Mouse (Mus musculus): ENCODE measurements around the gene Palm3.

Gene Palm3

DNA sequence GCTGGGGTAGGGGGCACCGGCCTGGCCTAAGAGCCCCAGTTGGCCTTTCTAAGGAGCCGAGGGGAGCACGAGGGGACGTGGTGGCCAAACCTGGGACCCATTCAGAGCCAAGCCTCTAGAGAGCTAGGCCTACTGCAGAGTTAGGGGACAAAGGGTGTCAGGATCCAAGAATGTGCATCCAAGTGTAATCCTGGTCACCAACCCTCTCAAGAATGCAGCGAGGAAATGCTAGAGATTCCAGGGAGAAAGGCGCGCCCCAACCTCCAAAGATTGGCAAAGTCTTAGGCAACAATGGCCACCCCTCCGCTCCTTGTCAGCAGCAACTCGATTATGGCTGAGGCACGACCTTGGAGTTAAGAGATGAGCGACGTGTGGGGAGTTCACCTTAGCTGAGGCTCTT, 298 bp downstream of the Palm3 start:
- in situ Hi-C loops (cut with MboI, MseI) = no loop called here

DNA sequence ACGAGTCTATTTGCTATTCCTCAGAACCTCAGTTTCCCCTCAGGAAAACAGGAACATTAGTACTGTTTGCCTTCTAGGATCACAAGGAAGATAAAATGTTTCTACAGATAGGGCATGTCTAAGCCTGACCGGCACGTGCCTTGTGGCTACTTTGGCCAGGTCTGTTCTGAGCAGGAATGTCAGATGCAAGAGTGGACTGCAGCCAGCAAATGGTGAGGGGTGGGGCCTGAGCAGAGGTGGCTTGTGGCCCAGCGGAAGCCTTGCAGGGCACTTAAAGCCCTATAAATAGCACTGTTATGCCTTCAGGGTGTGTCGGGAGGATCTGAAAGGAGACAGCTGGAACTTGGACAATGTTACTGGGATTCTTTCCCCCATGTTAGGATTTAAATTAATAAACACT, 1.8 kb downstream of the Palm3 start:
- in situ Hi-C loops (cut with MboI, MseI) = no loop called here

DNA sequence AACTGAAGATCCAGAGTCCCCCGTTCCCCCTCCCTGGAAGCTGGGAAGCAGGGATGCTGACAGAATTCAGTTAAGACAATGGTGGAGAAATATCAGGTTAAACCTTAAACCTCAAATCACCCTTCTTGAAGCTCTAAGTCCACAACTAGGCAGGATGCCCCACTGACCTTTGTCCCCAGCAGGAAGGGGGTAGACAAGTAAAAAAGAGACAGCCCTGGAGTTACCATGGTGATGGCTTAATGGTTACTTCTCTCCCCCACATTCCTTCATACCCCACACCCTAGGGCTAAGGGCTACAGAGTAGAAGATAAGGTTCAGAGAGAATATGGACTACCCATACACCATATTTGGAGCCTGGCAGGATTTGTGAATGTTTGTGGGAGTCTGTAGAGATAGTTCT, 2.4 kb downstream of the Palm3 start:
- in situ Hi-C loops (cut with MboI, MseI) = no loop called here

DNA sequence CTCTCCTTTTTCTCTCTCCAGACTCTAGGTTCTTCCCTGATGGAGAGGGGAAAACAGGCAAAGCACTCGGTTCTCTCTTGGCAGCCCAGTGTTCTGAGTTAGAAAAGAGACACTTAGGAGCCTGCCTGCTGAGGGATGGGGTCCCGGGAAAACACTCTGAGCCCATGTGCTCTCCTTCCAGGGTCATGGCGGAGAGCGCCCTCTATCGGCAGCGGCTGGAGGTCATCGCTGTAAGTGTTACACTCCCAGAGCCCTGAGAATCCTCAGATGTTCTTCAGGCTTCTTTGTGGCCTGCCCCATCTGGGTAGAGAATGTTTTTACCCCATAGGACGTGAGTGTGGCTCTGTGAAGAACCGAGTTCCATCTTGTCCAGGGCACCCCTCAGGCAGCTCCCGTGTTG, 2.9 kb downstream of the Palm3 start:
- in situ Hi-C loops (cut with MboI, MseI) = no loop called here

DNA sequence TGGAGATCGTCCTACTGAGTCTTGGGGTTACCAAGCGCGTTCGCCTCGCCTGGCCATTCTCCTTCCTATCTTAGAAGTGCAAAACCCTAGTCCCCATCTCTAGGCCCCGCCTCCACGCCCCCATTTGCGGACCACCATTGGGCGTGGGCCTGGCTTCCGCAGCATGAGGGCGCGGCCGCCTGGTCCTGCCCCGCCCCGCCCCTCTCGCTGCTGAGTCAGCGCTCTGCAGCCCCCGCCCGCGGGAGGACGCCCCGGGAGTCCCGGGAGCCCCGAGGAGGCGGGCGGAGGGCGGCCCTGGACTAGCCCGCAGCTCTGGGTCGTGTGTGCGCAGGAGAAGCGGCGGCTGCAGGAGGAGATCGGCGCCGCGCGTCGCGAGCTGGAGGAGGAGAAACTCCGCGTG, 4.6 kb downstream of the Palm3 start:
- in situ Hi-C loops (cut with MboI, MseI) = no loop called here

DNA sequence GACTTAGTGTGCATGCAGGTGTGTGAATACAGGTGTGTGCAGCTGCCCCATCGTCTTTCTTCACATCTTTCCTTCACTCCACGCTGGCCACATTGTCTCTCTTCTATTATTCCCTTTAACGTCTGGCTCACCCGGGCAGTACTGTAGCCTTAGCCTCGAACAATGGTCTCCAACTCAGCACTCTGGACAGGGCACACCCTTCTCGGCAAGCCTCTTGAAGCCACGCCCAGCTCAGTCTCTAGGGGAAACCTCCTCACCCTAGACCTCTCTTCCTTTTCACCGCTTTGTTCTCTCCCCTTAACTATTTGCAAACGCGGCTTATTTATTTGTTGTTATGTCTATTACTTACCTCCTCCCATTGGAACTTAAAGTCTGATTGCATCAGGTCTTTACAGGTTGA, 6.2 kb downstream of the Palm3 start:
- in situ Hi-C loops (cut with MboI, MseI) = no loop called here

DNA sequence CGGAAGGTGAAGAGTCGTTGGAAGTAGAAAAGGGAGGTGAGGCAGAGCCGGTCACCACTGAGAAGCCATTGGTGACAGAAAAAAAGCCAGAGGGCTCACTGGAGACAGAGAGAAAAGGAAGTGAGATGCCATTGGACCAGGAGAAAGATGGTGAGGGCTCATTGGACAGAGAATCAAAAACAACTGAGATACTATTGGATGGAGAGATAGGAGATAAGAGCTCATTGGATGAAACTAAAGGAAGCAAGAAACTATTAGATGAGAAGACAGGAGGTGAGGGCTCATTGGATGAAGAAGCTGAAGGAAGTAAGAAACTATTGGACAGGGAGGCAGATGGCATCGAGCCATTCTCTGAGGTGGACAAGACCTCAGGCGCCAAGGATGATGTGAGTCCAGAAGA, 8.0 kb downstream of the Palm3 start:
- in situ Hi-C loops (cut with MboI, MseI) = no loop called here

DNA sequence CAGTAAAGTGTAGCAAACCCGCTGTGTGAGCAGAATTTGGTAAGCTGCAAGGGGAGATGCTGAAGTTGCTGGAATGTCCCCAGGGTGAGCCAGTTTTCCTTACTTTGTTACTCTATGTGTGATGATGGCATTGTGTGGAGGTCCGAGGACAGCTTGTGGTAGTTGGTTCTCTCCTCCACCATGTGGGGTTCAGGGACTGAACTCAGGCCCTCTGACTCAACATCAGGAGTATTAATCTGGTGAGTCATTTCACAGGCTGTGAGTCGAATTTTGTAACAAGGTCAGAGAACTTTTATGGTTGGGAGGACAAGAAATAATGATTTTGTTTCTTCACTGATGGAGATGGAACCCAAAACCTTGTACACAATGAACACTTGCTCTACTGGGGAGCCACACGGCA, 11.5 kb downstream of the Palm3 start:
- in situ Hi-C loops (cut with MboI, MseI) = no loop called here

DNA sequence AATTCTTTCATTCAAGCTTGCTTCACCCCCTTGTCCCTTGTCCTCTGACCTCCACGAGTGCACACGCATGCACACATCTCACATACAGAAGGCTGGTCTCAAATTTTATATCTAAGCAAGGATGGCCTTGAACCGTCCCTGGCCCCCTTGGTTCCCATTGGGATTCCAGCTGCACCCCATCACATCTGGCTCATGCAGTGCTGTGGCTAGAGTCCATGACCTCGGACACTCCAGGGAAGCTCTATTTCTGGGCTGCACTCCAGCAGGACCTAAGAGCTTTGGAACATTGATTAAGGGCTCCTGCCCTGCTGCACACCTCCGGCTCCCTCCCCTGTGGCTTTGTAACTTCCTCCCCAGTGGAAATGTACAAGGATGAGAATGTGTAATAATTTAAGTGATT, 16.7 kb downstream of the Palm3 start:
- in situ Hi-C loops (cut with MboI, MseI) = loop anchor here in 1 of 2 experiments (5.0 kb wide), 1 partner anchor 94 kb away; no protein-coding TSS in a partner anchor

DNA sequence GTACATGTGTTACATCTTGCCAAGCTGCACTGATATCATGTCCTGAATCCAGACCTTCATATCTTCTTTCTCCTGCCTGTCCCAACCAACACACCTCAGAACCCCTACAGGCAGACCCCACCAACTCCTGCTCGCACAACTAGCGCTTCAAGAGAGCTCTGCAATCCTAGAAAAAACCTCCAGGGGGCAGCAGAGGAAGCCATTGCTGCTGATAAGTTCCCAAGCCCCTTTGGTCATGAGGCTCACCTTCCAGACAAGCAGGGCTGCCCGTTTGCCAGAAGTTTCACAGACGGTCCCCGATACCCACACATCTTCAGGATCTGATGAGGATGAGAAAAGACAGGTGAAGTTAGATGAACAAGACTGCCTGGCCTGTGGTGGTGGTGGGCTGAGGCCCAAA, 17.8 kb downstream of the Palm3 start:
- in situ Hi-C loops (cut with MboI, MseI) = loop anchor here in 1 of 2 experiments (5.0 kb wide), 1 partner anchor 93 kb away; no protein-coding TSS in a partner anchor

DNA sequence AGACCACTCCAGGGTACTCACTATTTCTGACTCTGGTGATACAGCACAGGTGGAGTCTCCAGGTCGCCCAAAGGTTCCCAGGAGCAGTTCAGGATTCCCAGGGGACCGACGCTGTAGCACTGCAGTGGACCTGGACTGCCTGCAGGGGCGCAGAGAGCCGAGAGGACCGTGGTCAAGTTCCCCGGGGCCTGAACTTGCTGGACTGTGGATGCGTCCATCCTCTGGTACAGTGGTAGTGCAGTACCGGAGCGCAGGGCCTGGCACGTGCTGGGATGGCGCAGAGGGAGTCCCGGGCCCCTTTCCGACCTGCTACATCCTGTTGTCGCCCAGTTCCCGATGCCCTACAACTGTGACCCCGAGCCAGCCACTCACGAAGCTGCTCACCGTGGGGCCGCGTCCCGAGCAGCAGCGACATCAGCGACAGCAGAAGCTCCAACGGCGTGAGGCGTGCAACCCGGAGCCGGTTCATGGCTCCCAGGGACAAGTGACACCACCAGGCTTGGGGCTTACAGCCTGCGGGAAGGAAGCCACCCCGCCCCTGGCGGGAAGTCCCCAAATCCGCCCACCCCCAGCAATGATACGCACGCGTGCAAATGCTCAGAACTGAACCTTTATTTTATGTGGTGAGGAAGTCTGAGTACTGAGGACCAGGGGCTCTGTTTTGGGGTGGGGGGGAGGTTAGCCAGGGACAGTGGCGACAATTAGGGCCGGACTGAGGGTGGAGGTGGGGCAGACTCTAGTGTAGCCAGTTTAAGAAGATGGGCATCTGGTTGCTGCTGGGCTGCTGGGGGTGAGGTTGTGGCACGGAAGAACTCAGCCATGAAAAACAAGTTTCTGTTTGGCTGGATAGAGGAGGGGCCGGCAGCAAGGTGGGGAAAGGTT, 21.0 kb downstream of the Palm3 start, which contains the start of gene Il27ra:
Gene Il27ra, minus strand, starts transcription at position 524 of the 882 bp plus-strand sequence.
- in situ Hi-C loops (cut with MboI, MseI) = no loop called here

DNA sequence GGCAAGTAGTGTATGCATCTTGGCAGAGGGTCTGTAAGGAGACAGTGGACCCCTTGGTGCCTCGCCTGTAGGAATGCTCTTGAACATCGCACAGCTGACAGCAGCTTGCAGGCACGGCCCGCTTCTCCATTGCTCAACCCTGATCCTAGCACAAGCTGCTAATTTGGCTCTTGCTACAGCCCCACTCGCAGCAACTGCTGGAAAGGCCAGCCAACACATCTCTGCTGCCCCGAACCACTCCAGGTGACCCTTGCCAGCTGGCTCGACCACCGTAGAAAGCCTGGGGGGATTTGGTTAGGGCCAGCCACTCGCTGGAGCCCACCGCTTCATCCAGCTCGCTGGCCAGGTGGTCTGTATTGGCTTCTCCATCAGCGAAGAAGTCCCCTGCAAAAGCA, 21.7 kb downstream of the Palm3 start:
- in situ Hi-C loops (cut with MboI, MseI) = no loop called here

DNA sequence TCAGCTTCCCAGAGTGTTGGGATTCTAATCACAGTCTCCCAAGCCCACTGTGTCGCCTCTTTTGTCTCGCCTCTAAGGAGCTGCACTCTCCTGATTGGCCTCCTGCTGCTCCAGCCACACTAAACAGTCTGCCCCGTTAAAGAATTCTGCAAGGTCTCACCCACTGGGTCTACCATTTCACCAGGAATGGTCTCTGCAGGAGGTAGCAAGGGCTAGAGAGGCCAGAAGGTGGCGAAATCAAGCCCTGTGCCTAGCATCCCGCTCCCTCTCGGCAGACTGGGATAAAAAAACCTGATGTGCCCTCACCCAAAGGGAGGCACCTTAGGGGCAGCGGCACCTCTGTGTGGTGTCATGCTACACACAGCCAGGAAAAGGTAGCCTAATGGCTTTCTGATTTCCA, 22.8 kb downstream of the Palm3 start:
- in situ Hi-C loops (cut with MboI, MseI) = no loop called here

DNA sequence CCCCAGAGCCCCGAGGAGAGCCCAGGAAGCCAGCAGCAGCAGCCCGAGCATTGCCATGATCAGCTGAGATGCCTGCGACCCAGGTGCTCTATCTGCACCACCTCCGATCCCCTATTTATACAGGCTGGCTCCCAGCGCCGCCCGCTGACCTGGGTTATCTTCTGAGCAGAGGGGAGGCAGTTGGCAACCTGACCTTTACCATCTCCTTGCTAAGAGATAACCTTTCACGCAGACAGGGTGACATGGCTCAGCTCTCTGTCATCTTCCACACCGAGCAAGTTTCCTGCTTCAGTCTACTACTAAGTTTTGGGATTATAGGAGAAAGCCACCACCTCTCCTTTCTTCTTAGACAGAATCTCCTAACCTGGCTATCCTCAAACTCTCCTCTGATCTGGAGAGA, 23.6 kb downstream of the Palm3 start, which contains the start of gene Rln3:
Gene Rln3, minus strand, starts transcription at position 101 of the 400 bp plus-strand sequence.
- in situ Hi-C loops (cut with MboI, MseI) = no loop called here

DNA sequence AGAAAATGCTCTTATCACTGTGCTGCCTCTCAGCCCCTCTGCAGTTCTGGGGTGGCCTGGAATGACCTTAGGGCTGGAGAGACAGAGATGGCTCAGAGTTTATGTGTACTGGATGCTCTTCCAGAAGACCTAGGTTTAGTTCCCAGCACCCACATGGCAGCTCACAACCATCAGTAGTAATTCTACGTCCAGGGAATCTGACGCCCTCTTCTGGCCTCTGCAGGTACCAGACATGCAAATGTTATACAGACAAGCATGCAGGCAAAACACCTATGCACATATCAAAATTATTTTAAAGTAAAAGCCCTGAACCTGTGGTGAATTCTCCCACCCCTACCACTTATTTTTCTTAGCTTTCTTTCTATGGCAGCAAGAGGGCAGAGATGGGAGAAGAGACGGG, 25.2 kb downstream of the Palm3 start:
- in situ Hi-C loops (cut with MboI, MseI) = no loop called here

DNA sequence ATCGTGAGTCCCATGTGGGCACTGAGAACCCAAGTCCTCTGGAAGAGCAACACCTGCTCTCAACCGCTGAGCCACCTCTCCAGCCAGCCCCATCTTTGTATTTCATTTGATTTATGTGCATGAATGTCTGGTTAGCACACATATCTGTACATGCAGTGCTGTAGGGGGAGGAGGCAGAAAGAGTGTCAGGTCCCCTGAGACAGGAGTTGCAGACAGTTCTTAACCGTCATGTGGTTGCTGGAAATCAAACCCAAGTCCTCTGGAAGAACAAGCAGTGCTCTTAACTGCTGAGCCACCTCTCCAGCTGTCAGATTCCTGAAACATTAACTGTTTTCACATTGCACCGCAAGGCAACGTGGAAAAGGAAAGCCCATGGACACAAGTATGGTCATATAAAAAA, 26.9 kb downstream of the Palm3 start:
- in situ Hi-C loops (cut with MboI, MseI) = no loop called here

DNA sequence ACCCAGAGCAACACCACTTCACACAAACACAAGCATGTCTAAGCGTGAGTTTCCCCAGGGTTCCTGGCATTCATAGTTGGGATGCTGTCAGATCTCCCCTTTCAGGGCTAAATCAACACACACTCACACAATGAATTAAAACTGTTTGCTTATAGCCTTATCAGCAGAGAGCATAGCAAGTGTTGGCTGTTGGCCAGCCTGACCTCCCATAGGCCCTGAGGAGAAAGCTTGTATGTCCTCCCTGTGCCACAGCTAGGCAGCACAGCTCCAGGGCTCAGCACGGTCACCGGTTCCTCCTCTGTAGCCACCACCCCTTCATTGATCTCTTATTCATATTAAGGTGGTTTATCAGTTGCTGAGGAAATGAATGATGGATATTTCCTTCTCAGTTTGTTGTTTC, 31.5 kb downstream of the Palm3 start:
- in situ Hi-C loops (cut with MboI, MseI) = no loop called here

DNA sequence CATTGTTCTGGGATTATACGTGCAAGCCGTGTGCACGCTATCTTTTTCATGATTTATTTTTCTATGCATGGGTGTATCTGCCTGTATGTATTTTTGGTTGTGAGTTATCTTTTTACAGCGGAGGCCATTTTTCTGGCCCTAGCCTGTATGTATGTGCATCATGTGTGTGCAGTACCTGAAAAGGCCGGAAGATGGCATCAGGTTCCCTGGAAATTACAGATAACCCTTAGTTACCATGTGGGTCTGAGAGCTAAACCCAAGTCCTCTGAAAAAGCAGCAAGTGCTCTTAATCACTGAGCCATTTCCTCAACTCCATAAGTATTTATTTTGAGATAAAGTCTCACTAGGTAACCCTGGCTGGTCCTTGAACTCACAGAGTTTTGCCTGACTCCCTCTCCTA, 32.0 kb downstream of the Palm3 start:
- in situ Hi-C loops (cut with MboI, MseI) = no loop called here

DNA sequence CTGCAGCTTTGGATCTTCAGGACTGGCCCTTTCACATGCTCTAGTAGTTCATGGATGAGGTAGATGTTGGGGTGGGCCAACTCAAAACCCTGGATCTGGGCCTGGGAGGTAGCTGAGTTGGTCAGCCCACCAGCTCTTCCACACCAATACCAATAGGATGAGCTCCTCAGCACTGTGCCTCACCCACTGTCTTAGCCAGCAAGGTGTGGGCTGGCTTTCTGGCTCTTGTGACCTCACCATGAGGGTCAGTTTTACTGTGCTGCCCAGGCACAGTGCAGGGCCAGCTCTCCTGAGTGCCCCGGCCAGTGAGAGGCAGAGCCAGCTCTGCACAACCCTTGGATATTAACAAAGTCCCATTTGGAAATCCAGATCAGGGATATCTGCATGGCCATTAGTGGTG, 36.6 kb downstream of the Palm3 start:
- in situ Hi-C loops (cut with MboI, MseI) = loop anchor here (5.0 kb wide), 2 partner anchors 39 to 64 kb away; no protein-coding TSS in a partner anchor

DNA sequence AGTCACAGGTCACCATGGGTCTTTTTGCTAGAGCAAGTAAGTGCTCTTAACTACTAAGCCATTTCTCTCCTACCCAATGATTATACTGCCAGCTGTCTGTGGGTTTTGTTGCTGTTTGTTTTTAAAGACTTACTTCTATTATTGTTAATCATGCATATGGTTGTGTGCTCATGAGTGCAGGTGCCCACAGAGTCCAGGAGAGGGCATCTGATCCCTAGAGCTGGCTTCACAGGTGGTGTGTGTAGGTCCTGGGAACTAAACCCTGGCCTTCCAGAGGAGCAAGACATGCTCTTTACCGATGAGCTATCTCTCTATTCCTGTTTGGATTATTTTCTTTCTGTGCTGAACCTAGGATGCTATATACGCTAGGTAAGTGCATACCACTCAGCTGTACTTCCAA, 38.0 kb downstream of the Palm3 start:
- in situ Hi-C loops (cut with MboI, MseI) = loop anchor here (5.0 kb wide), 2 partner anchors 38 to 63 kb away; no protein-coding TSS in a partner anchor

DNA sequence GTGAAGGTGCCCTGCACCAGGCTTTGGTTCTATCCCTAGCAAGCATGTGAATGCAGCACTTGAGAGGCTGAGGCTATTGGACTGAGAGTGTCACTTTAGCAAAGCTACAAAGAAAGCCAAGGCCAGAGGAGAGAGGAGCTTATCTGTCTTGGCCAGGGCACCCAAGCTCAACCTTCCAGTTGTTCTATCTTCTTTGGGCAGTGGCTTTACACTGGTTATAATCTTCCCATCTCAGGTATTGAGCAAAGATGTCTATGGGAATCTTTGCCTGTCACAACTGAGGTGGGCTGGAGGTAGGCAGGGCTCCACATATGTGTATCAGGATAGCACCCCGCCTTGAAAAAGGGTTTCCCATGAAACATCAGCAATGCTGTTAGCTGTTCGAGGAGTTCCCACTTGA, 39.0 kb downstream of the Palm3 start:
- in situ Hi-C loops (cut with MboI, MseI) = no loop called here

DNA sequence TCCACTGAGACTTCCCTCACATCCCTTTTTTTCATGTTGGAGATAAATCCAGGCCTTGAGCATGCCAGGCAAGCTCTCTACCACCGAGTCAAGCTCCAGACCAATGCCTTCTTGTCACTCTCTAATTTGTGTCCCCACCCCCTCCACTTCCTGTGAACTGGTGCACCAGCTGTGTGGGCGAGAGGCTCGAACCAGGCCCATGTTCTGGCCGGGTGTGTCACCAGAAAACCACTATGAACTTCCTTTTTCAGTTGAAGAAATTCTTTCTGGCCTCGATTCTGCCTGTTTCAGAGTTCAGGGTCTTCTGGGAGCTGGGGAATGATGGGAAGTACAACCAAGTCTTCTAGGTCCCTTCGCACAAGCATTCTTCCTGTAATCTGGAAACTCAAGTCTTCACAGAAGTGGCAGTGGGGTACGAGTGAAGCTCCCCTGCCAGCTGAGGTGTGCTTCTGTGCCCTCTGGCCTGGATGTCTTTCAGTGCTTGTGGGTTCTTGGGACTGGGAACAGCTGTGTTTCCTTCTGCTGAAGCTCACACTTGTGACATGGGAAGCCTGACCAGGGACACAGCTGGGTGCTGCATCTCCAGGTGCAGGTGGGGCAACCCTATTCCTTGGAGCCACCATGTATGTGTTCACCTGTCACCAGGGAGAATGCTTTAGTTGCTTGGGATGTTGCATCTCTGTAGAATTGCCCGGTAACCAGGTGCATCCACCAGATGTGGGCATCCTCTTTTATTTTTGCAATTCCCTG, 42.8 kb downstream of the Palm3 start:
- in situ Hi-C loops (cut with MboI, MseI) = no loop called here

DNA sequence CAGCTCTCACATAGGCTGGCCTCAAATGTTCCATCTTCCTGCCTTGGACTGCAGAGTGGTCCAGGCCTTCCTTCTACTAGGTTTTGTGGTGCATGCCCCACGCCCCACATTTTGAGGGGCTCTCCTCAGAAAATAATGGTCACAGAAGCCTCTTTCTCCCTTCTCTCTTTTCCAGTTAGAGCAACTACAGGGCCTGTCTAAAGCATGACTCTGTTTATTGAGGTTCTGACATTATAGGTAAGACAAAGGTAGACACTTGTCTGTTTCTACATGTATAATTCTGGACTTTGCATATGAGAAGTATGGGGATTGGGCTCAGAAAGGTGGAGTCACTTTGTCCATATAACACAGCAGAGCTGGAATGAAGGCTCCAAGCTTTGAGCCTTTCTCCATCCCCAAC, 43.8 kb downstream of the Palm3 start, which contains the start of gene Gm10643:
Gene Gm10643, minus strand, starts transcription at position 101 of the 400 bp plus-strand sequence.
- in situ Hi-C loops (cut with MboI, MseI) = no loop called here

Data from T-helper 17 cell (primary cell).